Mouse (Mus musculus): ENCODE measurements around the gene Acbd4. TPM values are rescaled to one million over a fixed set of nuclear protein-coding genes. Genes with fewer than 3 reads are reported as not detected.

The Acbd4 gene
- total RNA-seq (2023), result 16.4 and 20.0 TPM in 2 replicates

DNA sequence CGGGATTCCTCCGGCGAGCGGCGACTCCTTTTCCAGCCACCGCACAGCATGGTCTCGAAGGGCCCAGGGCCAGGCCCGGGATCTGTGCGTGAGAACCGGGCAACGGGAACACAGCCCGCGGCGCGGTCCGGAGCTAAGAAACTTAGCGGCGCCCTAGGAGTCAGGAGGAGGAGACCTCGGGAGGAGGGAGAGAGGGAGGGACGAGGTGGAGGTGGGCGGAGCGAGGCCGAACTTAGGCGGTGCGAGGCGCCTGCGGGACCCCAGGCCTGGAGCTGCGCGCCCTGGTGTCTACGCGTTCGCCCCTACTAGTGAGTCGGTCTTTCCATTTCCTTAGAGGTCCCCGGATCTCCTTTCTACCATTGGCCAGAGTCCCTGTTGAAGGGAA lies at the start of gene Acbd4, which contains the start of gene Plcd3:
Gene Acbd4 (plus strand): TSS at position 202 of the 385 bp plus-strand sequence.
Gene Plcd3 (minus strand): TSS at position 178 of the 385 bp plus-strand sequence.

DNA sequence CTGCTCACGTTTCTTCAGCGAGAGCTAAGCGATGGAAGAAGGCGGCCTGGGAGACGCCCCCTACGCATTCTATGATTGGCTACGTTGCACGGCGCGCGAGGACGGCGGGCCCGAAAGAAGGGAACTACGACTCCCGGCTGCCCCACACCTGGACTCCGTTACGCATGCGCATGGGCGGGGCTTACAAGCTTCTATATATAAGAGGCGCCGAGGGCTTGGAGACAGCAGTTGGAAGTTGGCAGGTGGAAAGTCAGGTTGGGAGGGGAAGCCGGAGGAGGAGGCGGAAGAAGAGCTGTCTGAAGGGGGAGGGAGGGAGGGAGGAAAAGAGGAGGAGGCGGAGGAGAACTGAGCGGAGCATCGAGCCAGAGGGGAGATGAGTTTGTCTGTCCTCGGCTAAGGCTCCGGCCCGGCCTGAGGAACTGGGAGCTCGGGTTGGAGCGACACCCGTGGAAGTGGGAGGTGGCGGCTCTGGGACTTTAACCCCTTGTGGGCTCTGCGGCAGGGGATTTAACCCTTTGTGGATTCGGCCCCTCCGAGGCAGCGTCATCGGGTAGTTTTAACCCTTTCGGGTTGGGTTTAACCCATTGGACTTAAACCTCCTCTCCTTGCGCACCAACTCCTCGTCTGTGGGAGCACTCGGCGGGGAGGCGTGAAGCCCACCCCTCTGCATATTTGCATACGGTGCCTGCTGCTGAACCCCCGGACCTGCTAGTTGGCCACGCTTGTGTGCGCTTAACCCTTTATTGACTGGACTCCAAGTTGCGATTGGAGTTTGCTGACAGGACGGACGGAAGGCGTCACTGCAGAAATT lies 14.7 kb downstream of the Acbd4 start, which contains the start of gene Hexim1:
Gene Hexim1 (plus strand): TSS at position 224 of the 811 bp plus-strand sequence.

DNA sequence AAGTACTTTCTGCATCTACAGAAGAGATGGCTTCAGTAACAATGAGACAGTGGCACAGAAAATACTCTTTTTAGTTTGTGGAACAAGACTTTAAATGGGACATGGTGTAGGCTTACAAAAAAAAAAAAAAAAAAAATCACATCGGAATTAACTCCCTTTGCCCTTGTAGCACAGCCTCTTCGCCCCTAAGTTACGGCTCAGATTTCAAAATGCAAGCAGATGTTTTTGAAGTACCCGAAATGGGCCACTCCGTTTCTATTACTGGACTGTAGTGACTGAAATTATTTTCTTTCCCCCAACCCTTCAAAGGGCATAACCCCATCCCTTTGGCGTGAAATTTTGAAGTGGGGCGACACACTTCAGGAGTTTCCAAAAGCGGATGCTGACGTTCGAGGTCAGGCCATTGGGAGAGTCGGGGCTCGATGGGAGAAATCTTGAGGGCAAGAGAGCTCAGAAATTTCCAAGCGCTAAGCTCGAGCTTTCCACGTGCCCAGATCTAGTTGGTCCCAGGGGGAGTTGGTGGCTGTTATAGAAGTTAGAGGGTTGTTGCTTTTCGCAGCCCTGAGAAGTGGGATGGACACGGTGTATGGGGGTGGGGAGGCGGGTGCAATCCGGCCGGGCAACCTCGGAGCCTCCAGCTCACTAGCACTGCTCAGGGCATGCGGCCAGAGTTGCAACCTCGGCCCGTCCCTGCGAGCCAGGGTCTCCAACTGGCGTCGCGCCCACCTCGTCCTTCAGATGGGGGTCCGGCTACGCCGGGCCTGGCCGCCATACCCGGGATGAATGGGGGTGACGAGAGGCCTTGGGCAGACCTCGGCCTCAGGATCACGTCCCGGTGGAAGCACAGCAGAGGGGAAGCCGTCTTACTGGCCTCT lies 30.5 kb downstream of the Acbd4 start, which contains the start of gene Hexim2:
Gene Hexim2 (plus strand): TSS at position 729 of the 875 bp plus-strand sequence.

Other genes starting within 250 kb of the Acbd4 start
- gene Eftud2, start 220.7 kb upstream of the Acbd4 start, total RNA-seq (2023), result 55.5 and 65.6 TPM in 2 replicates
- gene Ccdc103, start 220.5 kb upstream of the Acbd4 start, total RNA-seq (2023), result not detected in 2 replicates
- gene Fam187a, start 216.5 kb upstream of the Acbd4 start, total RNA-seq (2023), result not detected in 2 replicates
- gene Gfap, start 200.8 kb upstream of the Acbd4 start, total RNA-seq (2023), result 1.9 TPM in 1 of 2 replicates, not detected in the other
- 28.4 and 29.3 TPM in 2 replicates for gene Kif18b, start 176.6 kb upstream of the Acbd4 start, total RNA-seq (2023)
- gene C1ql1, start 155.0 kb upstream of the Acbd4 start, total RNA-seq (2023), result not detected in 2 replicates
- gene Nmt1, start 73.5 kb upstream of the Acbd4 start, total RNA-seq (2023), result 55.1 and 65.6 TPM in 2 replicates
- 18.7 and 19.1 TPM in 2 replicates for gene Dcakd, start 73.3 kb upstream of the Acbd4 start, total RNA-seq (2023)
- gene Plcd3, start within 50 bp of the Acbd4 start, total RNA-seq (2023), result not detected in 2 replicates
- 53.1 and 61.2 TPM in 2 replicates for gene Hexim1, start 14.5 kb downstream of the Acbd4 start, total RNA-seq (2023)
- gene Hexim2, start 30.7 kb downstream of the Acbd4 start, total RNA-seq (2023), result 1.5 and 1.7 TPM in 2 replicates
- gene Fmnl1, start 69.4 kb downstream of the Acbd4 start, total RNA-seq (2023), result 708 and 878 TPM in 2 replicates
- gene 1700023F06Rik, start 106.9 kb downstream of the Acbd4 start, total RNA-seq (2023), result not detected in 2 replicates
- gene Spata32, start 116.8 kb downstream of the Acbd4 start, total RNA-seq (2023), result not detected in 2 replicates
- 19.8 and 21.3 TPM in 2 replicates for gene Map3k14, start 165.8 kb downstream of the Acbd4 start, total RNA-seq (2023)